Comparison of ENCODE assay signal across 13 mouse cellular contexts in the genomic region with DNA sequence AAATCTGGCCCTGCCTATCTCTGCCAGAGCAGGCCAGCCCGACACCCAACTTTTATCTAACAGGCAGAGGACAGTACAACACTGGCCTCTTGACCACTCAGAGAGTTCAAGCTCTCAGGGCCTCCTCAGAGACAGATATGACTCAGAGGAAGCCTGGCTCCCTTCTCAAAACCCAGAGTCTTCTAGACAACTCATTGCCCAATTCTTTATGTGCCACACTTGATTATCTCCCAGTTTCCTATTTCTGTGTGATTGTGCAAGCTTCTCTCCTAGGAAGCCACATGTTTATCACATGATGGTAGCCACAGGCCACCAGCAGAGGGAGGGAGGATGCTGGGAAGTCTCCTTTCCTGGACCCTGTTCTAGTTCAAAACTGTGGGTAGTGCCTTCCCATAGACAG. TPM values are rescaled to one million over a fixed set of nuclear protein-coding genes. Genes with fewer than 3 reads are reported as not detected.
A peak's percentile ranks its signal among the peaks of the same experiment; 100 is the strongest.
DNase-seq lines count a peak whose midpoint lies in the region; ATAC-seq and TF ChIP-seq lines count a peak whose summit lies in the region.
"Had no signal": no experiment of that assay in that cellular context is flagged by ENCODE, and none has a peak within 500 bp of the region (broad histone marks: within the 10 kb centered on the region; RNA-seq: fewer than 3 reads in every experiment).

No protein-coding gene starts in this region.

- TF ChIP-seq EP300 in stomach, postnatal 0 days (optimal IDR thresholded peaks at IDR 0.05) = no peak

- 0 out of 2 replicates have a peak, but pooled peaks cover 4% of the 10 kb centered on the region for H3K9me3 ChIP-seq in heart, embryonic 12.5 days (replicated peaks)
- H3K9me3 ChIP-seq in liver, embryonic 11.5 days (ENCODE audit: control insufficient read depth, low read length) = no peaks in the 10 kb centered on the region
- no peaks in the 10 kb centered on the region for H3K9me3 ChIP-seq in stomach, postnatal 0 days (ENCODE audit: control insufficient read depth, low read length)
- H3K9me3 ChIP-seq: forebrain, embryonic 10.5 days; hindbrain, embryonic 13.5 days; neural tube, embryonic 13.5 days had no signal

- WGBS in heart, embryonic 12.5 days = 38% methylated on average over 1 of the region's 1 CpGs
- WGBS in liver, embryonic 11.5 days = 41% methylated on average over 1 of the region's 1 CpGs
- WGBS in stomach, postnatal 0 days = 85% methylated on average over 1 of the region's 1 CpGs

- no peaks in the 10 kb centered on the region for H3K36me3 ChIP-seq in heart, embryonic 12.5 days
- no peaks in the 10 kb centered on the region for H3K36me3 ChIP-seq in liver, embryonic 11.5 days (ENCODE audit: control insufficient read depth, insufficient read depth, low read length)
- no peaks in the 10 kb centered on the region for H3K36me3 ChIP-seq in stomach, postnatal 0 days (ENCODE audit: control insufficient read depth, insufficient read depth, low read length)
- H3K36me3 ChIP-seq: forebrain, embryonic 10.5 days; hindbrain, embryonic 13.5 days; limb, embryonic 12.5 days; neural tube, embryonic 13.5 days had no signal

- H3K27me3 ChIP-seq in heart, embryonic 12.5 days (replicated peaks) = no peaks in the 10 kb centered on the region
- H3K27me3 ChIP-seq in liver, embryonic 11.5 days (replicated peaks; ENCODE audit: control insufficient read depth, insufficient read depth, low read length) = no peaks in the 10 kb centered on the region
- H3K27me3 ChIP-seq in stomach, postnatal 0 days (ENCODE audit: control insufficient read depth, insufficient read depth, low read length) = no peaks in the 10 kb centered on the region
- H3K27me3 ChIP-seq: hindbrain, embryonic 13.5 days; limb, embryonic 12.5 days; neural tube, embryonic 13.5 days had no signal

- intact Hi-C loops in left cerebral cortex, postnatal 36 days (cut with DNase I) = no loop called here

- H3K27ac ChIP-seq in heart, embryonic 12.5 days (ENCODE audit: poor library complexity, severe bottlenecking) = no peak overlapping the region
- H3K27ac ChIP-seq in liver, embryonic 11.5 days (ENCODE audit: low read depth, low read length) = peak overlapping the region; percentile 43; the same call in 1 of the 2 replicates
- peak overlapping the region; percentile 58; the same call in 1 of the 2 replicates for H3K27ac ChIP-seq in stomach, postnatal 0 days (replicated peaks)
- H3K27ac ChIP-seq: forebrain, embryonic 10.5 days; hindbrain, embryonic 13.5 days; limb, embryonic 12.5 days; neural tube, embryonic 13.5 days had no signal

- ATAC-seq in heart, embryonic 12.5 days (ENCODE audit: insufficient number of reproducible peaks, low FRiP score) = no peak
- no peak for ATAC-seq in liver, embryonic 11.5 days (replicated peaks; ENCODE audit: low FRiP score)
- ATAC-seq in stomach, postnatal 0 days (ENCODE audit: low FRiP score, low TSS enrichment) = peak; percentile 47; the same call in 1 of the 2 replicates
- ATAC-seq: CD4-positive, CD25-positive, alpha-beta regulatory T cell, adult 4 months had no signal

- H3K4me1 ChIP-seq in heart, embryonic 12.5 days (replicated peaks) = peaks cover 18% of the 10 kb centered on the region
- peaks cover 2% of the 10 kb centered on the region; the same call in 1 of the 2 replicates for H3K4me1 ChIP-seq in liver, embryonic 11.5 days (replicated peaks; ENCODE audit: control insufficient read depth, insufficient read depth, low read length)
- no peaks in the 10 kb centered on the region for H3K4me1 ChIP-seq in stomach, postnatal 0 days (replicated peaks; ENCODE audit: control insufficient read depth, insufficient read depth)
- H3K4me1 ChIP-seq: forebrain, embryonic 10.5 days; hindbrain, embryonic 13.5 days; neural tube, embryonic 13.5 days had no signal

- 0 out of 2 replicates have a peak, but pooled peaks have one; percentile 2 for TF ChIP-seq CTCF in stomach, postnatal 0 days (IDR thresholded peaks at IDR 0.05; ENCODE audit: low read depth)

- H3K9ac ChIP-seq in heart, embryonic 12.5 days = no peak overlapping the region
- H3K9ac ChIP-seq in liver, embryonic 11.5 days (ENCODE audit: low read depth, low read length) = no peak overlapping the region
- no peak overlapping the region for H3K9ac ChIP-seq in stomach, postnatal 0 days (ENCODE audit: low read length)
- H3K9ac ChIP-seq: hindbrain, embryonic 13.5 days; limb, embryonic 12.5 days; neural tube, embryonic 13.5 days had no signal

- H3K4me3 ChIP-seq in heart, embryonic 12.5 days = no peak overlapping the region
- H3K4me3 ChIP-seq in liver, embryonic 11.5 days (ENCODE audit: low read depth, low read length) = no peak overlapping the region
- no peak overlapping the region for H3K4me3 ChIP-seq in stomach, postnatal 0 days (ENCODE audit: low read depth, low read length)
- H3K4me3 ChIP-seq: forebrain, embryonic 10.5 days; hindbrain, embryonic 13.5 days; limb, embryonic 12.5 days; neural tube, embryonic 13.5 days had no signal

- peak; percentile 94 for DNase-seq in heart, adult 11 months
- DNase-seq in ovary, adult 18-20 months (ENCODE audit: low spot score) = peak; percentile 12
- no peak for DNase-seq in ovary, postnatal 36 days (ENCODE audit: low spot score)
- DNase-seq in liver, embryonic 11.5 days (ENCODE audit: low spot score) = no peak
- no peak for DNase-seq in stomach, postnatal 0 days (ENCODE audit: low spot score)
- DNase-seq in retina, postnatal 1 day = no peak
- no peak for DNase-seq in left cerebral cortex, postnatal 36 days (ENCODE audit: low spot score in 2 of 2)

- no peak overlapping the region for H3K4me2 ChIP-seq in heart, embryonic 12.5 days
- no peak overlapping the region for H3K4me2 ChIP-seq in liver, embryonic 11.5 days
- no peak overlapping the region for H3K4me2 ChIP-seq in stomach, postnatal 0 days (replicated peaks; ENCODE audit: low read depth)
- H3K4me2 ChIP-seq: hindbrain, embryonic 13.5 days; limb, embryonic 12.5 days; neural tube, embryonic 13.5 days had no signal

RNA-seq across cellular contexts. Expression of gene Abr, which starts 34.8 kb away (rescaled TPM):
- polyA plus RNA-seq in heart, embryonic 12.5 days (2016; fragmentation: Nextera tagmentation; extraction: Ambion mirVana) = 29.9 and 34.2 TPM in 2 replicates
- polyA plus RNA-seq in liver, embryonic 11.5 days (2014; fragmentation: Nextera tagmentation; extraction: Ambion mirVana) = 11.6 and 12.9 TPM in 2 replicates
- polyA plus RNA-seq in stomach, postnatal 0 days (2015; fragmentation: Nextera tagmentation; extraction: Ambion mirVana) = 19.3 and 21.5 TPM in 2 replicates
- total RNA-seq in left cerebral cortex, postnatal 36 days (2021) = 100 to 1,000 TPM; 439 to 452 TPM

Comparison
In these comparisons a context has a peak if more than half of its experiments do, and no peak if none do; other contexts are left out.
1. DNase-seq: peak in heart, adult 11 months (single experiment) and ovary, adult 18-20 months (single experiment); none in ovary, postnatal 36 days (single experiment), liver, embryonic 11.5 days (single experiment), stomach, postnatal 0 days (single experiment), retina, postnatal 1 day (single experiment) and left cerebral cortex, postnatal 36 days (0 of 2).